Comparison of ENCODE assay signal across 9 mouse cellular contexts in genomic region chr14:21812590-21813162, GRCm38 (mm10). TPM values are rescaled to one million over a fixed set of nuclear protein-coding genes. Genes with fewer than 3 reads are reported as not detected.
DNase-seq lines count a peak whose midpoint lies in the region; ATAC-seq lines count a peak whose summit lies in the region.
"Had no signal": no experiment of that assay in that cellular context is flagged by ENCODE, and none has a peak within 500 bp of the region (broad histone marks: within the 10 kb centered on the region; RNA-seq: fewer than 3 reads in every experiment).

No protein-coding gene starts in this region.

- 25% methylated on average over 14 of the region's 14 CpGs for WGBS in forebrain, embryonic 14.5 days
- WGBS in forebrain, embryonic 16.5 days = 23% methylated on average over 14 of the region's 14 CpGs

- no peaks in the 10 kb centered on the region for H3K4me1 ChIP-seq in forebrain, embryonic 14.5 days (ENCODE audit: control insufficient read depth, insufficient read depth, low read length)
- H3K4me1 ChIP-seq in forebrain, embryonic 16.5 days (replicated peaks; ENCODE audit: control insufficient read depth, insufficient read depth, low read length) = no peaks in the 10 kb centered on the region
- H3K4me1 ChIP-seq: limb, embryonic 15.5 days had no signal

- H3K27ac ChIP-seq in forebrain, embryonic 14.5 days (ENCODE audit: low read depth, low read length) = no peak overlapping the region
- no peak overlapping the region for H3K27ac ChIP-seq in forebrain, embryonic 16.5 days (ENCODE audit: low read length)
- H3K27ac ChIP-seq: limb, embryonic 15.5 days had no signal

- no peak overlapping the region for H3K4me3 ChIP-seq in forebrain, embryonic 14.5 days (ENCODE audit: low read depth, low read length)
- H3K4me3 ChIP-seq in forebrain, embryonic 16.5 days (replicated peaks; ENCODE audit: low read length) = no peak overlapping the region
- H3K4me3 ChIP-seq: limb, embryonic 15.5 days had no signal

- H3K4me2 ChIP-seq in forebrain, embryonic 14.5 days (ENCODE audit: low read length) = no peak overlapping the region
- no peak overlapping the region for H3K4me2 ChIP-seq in forebrain, embryonic 16.5 days (ENCODE audit: low read length)
- H3K4me2 ChIP-seq: limb, embryonic 15.5 days had no signal

- ATAC-seq in forebrain, embryonic 14.5 days = no peak
- ATAC-seq in forebrain, embryonic 16.5 days = no peak

- DNase-seq in forebrain, embryonic 14.5 days (ENCODE audit: low spot score) = peak; percentile 73
- DNase-seq in MN1 (ENCODE audit: low spot score) = peak; percentile 54
- DNase-seq in cerebellum, adult 8-10 months = peak; percentile 73
- peak; percentile 97 for DNase-seq in heart, adult 11 months
- DNase-seq in kidney, adult 9 months = peak; percentile 80
- peak; percentile 74 to 82 for DNase-seq in lung, adult 18-20 months
- peak; percentile 58 for DNase-seq in right cerebral cortex, postnatal 14 days

- no peaks in the 10 kb centered on the region for H3K36me3 ChIP-seq in forebrain, embryonic 14.5 days (ENCODE audit: control insufficient read depth, insufficient read depth, low read length)
- H3K36me3 ChIP-seq in forebrain, embryonic 16.5 days (ENCODE audit: control insufficient read depth, insufficient read depth) = no peaks in the 10 kb centered on the region
- H3K36me3 ChIP-seq: limb, embryonic 15.5 days had no signal

- no peaks in the 10 kb centered on the region for H3K9me3 ChIP-seq in forebrain, embryonic 14.5 days (replicated peaks; ENCODE audit: control insufficient read depth, low read length)
- no peaks in the 10 kb centered on the region for H3K9me3 ChIP-seq in forebrain, embryonic 16.5 days (ENCODE audit: control insufficient read depth, low read length)
- H3K9me3 ChIP-seq: limb, embryonic 15.5 days had no signal

- H3K9ac ChIP-seq in forebrain, embryonic 14.5 days (ENCODE audit: low read length) = no peak overlapping the region
- H3K9ac ChIP-seq in forebrain, embryonic 16.5 days (replicated peaks; ENCODE audit: low read depth, low read length) = no peak overlapping the region
- H3K9ac ChIP-seq: limb, embryonic 15.5 days had no signal

- no peaks in the 10 kb centered on the region for H3K27me3 ChIP-seq in forebrain, embryonic 14.5 days (replicated peaks; ENCODE audit: control insufficient read depth, insufficient read depth, low read length)
- no peaks in the 10 kb centered on the region for H3K27me3 ChIP-seq in forebrain, embryonic 16.5 days (replicated peaks; ENCODE audit: control insufficient read depth, insufficient read depth, low read length)
- H3K27me3 ChIP-seq: limb, embryonic 15.5 days had no signal

RNA-seq across cellular contexts. Expression of gene Vdac2, which starts 12.4 kb away (rescaled TPM):
- polyA plus RNA-seq in forebrain, embryonic 14.5 days (2014; fragmentation: Nextera tagmentation; extraction: Ambion mirVana) = 292 TPM in 2 replicates
- 249 and 260 TPM in 2 replicates for polyA plus RNA-seq in forebrain, embryonic 16.5 days (2015; fragmentation: Nextera tagmentation; extraction: Ambion mirVana)

RNA-seq across cellular contexts. Expression of gene Comtd1, which starts 36.1 kb away (rescaled TPM):
- 30.9 and 38.6 TPM in 2 replicates for polyA plus RNA-seq in forebrain, embryonic 14.5 days (2014; fragmentation: Nextera tagmentation; extraction: Ambion mirVana)
- polyA plus RNA-seq in forebrain, embryonic 16.5 days (2015; fragmentation: Nextera tagmentation; extraction: Ambion mirVana) = 28.1 and 34.9 TPM in 2 replicates
